Mouse (Mus musculus) lung, postnatal 0 days (tissue): ENCODE data around the gene Edc4.

ENCODE experiments used
- CTCF ChIP-seq: IDR thresholded peaks from 2 replicates; pipeline ENCODE4 v1.5.1; 2016; ENCODE audit warnings: antibody characterized with exemption, mild to moderate bottlenecking
- EP300 ChIP-seq: IDR thresholded peaks from 2 replicates; pipeline ENCODE4 v1.6.1; 2016; ENCODE audit warnings: antibody characterized with exemption, mild to moderate bottlenecking, control low read depth

DNA sequence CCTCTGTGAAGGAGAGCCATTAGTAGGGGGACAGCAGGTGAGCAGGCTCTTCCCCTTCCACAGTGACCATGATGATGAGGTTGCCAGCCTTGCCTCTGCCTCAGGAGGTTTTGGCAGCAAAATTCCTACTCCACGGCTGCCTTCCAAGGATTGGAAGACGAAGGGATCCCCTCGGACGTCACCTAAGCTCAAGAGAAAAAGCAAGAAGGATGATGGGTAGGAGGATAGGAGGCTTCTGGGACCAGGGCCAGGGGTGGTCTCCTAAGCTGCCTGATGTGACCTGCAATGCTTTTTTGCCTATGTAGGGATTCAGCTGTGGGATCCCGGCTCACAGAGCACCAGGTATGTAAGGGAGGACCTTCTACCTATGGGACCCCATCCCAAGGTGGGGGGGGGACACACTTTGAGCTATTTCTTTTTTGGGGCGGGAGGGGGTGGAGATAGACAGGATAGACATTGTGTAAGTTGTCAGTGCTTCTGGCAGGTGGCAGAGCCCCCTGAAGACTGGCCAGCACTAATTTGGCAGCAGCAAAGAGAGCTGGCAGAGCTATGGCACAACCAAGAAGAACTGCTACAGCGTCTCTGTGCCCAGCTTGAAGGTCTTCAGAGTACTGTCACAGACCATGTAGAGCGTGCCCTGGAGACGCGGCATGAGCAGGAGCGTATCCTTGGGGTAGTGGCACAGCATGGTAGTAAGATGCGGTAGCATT, 9.2 kb downstream of the Edc4 start:
- TF ChIP-seq CTCF (no peak), EP300 (no peak)
